Mouse (Mus musculus): ENCODE data around the gene Nos3. TPM values are rescaled to one million over a fixed set of nuclear protein-coding genes. Genes with fewer than 3 reads are reported as not detected.
"Not testable (repeated sequence)": the region's sequence is repeated elsewhere in the genome, so short reads cannot be mapped to it uniquely, and the experiment has no call there.

Nos3 gene
- polyA plus RNA-seq, 1 experiment = not detected

DNA sequence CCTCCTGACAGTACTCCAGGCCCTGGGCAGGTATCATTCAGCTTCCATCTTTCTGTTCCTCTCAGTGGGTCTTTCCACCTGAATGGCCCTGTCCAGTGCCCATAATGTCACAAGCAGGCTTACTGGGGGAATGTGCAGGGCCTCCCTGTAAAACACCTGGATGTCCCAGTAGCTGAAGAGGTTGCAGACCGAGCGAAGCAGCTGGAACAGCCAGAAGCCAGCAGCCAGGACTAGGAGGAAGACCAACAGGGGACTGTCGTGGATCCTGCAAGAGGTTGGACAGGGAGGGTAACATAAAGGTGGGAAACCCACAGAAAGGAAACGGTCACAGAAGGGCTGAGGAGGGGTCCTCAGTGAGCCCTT lies 25.0 kb downstream of the Nos3 start:
- peaks cover 2% of the 10 kb centered on the region; the same call in 1 of the 2 replicates for H3K4me1 ChIP-seq (ENCODE audit: control insufficient read depth, insufficient read depth, low read length)
- no peak overlapping the region for H3K4me3 ChIP-seq (replicated peaks; ENCODE audit: control insufficient read depth, low read depth, low read length)
- no peak overlapping the region for H3K27ac ChIP-seq (ENCODE audit: control insufficient read depth, insufficient read depth, low read depth, low read length, poor library complexity)
- 74% methylated on average over 4 of the region's 4 CpGs for WGBS
- no peak for TF ChIP-seq CTCF (IDR thresholded peaks at IDR 0.05; ENCODE audit: control insufficient read depth, insufficient read depth, low read length)
- no peak for TF ChIP-seq POLR2A (IDR thresholded peaks at IDR 0.05; ENCODE audit: borderline replicate concordance, control insufficient read depth, low read depth, low read length)

GRCm38 (mm10) chr5:24391864-24392263 lies 27.3 kb downstream of the Nos3 start, which contains the start of gene Atg9b:
Gene Atg9b (minus strand): TSS chr5:24392143.
- no peak within 1 kb of the TSS for H3K27ac ChIP-seq (ENCODE audit: control insufficient read depth, insufficient read depth, low read depth, low read length, poor library complexity)
- no peak within 1 kb of the TSS for H3K4me3 ChIP-seq (replicated peaks; ENCODE audit: control insufficient read depth, low read depth, low read length)
- 89% methylated on average over 7 of the region's 7 CpGs for WGBS
- H3K4me1 ChIP-seq (ENCODE audit: control insufficient read depth, insufficient read depth, low read length) = peaks cover 2% of the 10 kb centered on the region; the same call in 1 of the 2 replicates
- TF ChIP-seq CTCF (IDR thresholded peaks at IDR 0.05; ENCODE audit: control insufficient read depth, insufficient read depth, low read length) = no peak
- TF ChIP-seq POLR2A (IDR thresholded peaks at IDR 0.05; ENCODE audit: borderline replicate concordance, control insufficient read depth, low read depth, low read length) = no peak

GRCm38 (mm10) chr5:24392724-24393123 lies 28.1 kb downstream of the Nos3 start:
- WGBS = 74% methylated on average over 7 of the region's 7 CpGs
- no peak overlapping the region for H3K27ac ChIP-seq (ENCODE audit: control insufficient read depth, insufficient read depth, low read depth, low read length, poor library complexity)
- no peak overlapping the region for H3K4me3 ChIP-seq (replicated peaks; ENCODE audit: control insufficient read depth, low read depth, low read length)

GRCm38 (mm10) chr5:24393392-24393997 lies 28.9 kb downstream of the Nos3 start, which contains the start of gene Abcb8:
Gene Abcb8 (plus strand): TSS chr5:24393663.
- peak within 1 kb of the TSS; percentile 86 for H3K4me3 ChIP-seq (replicated peaks; ENCODE audit: control insufficient read depth, low read depth, low read length)
- TF ChIP-seq CTCF (IDR thresholded peaks at IDR 0.05; ENCODE audit: control insufficient read depth, insufficient read depth, low read length) = peak; percentile 94
- TF ChIP-seq POLR2A (IDR thresholded peaks at IDR 0.05; ENCODE audit: borderline replicate concordance, control insufficient read depth, low read depth, low read length) = no peak
- H3K27ac ChIP-seq (ENCODE audit: control insufficient read depth, insufficient read depth, low read depth, low read length, poor library complexity) = peak within 1 kb of the TSS; percentile 61
- H3K4me1 ChIP-seq (ENCODE audit: control insufficient read depth, insufficient read depth, low read length) = no peaks in the 10 kb centered on the region; the same call in 1 of the 2 replicates
- 7% methylated on average over 7 of the region's 7 CpGs for WGBS

More at GRCm38 (mm10) chr5:24392724-24393123, 28.1 kb downstream of the Nos3 start:
- TF ChIP-seq CTCF (IDR thresholded peaks at IDR 0.05; ENCODE audit: control insufficient read depth, insufficient read depth, low read length) (no peak), POLR2A (IDR thresholded peaks at IDR 0.05; ENCODE audit: borderline replicate concordance, control insufficient read depth, low read depth, low read length) (no peak)
- H3K4me1 ChIP-seq (ENCODE audit: control insufficient read depth, insufficient read depth, low read length) = peaks cover 2% of the 10 kb centered on the region; the same call in 1 of the 2 replicates

- peak overlapping the region; percentile 86 for H3K4me3 ChIP-seq (replicated peaks; ENCODE audit: control insufficient read depth, low read depth, low read length)
- WGBS = 2% methylated on average over 36 of the region's 36 CpGs
- TF ChIP-seq CTCF (IDR thresholded peaks at IDR 0.05; ENCODE audit: control insufficient read depth, insufficient read depth, low read length) (peak; percentile 38; the same call in 1 of the 2 replicates), POLR2A (IDR thresholded peaks at IDR 0.05; ENCODE audit: borderline replicate concordance, control insufficient read depth, low read depth, low read length) (peak; percentile 60; the same call in 1 of the 2 replicates)
- no peaks in the 10 kb centered on the region; the same call in 1 of the 2 replicates for H3K4me1 ChIP-seq (ENCODE audit: control insufficient read depth, insufficient read depth, low read length)
- H3K27ac ChIP-seq (ENCODE audit: control insufficient read depth, insufficient read depth, low read depth, low read length, poor library complexity) = peak overlapping the region; percentile 61
These were observed 29.7 kb downstream of the Nos3 start for GRCm38 (mm10) chr5:24394165-24394894.

DNA sequence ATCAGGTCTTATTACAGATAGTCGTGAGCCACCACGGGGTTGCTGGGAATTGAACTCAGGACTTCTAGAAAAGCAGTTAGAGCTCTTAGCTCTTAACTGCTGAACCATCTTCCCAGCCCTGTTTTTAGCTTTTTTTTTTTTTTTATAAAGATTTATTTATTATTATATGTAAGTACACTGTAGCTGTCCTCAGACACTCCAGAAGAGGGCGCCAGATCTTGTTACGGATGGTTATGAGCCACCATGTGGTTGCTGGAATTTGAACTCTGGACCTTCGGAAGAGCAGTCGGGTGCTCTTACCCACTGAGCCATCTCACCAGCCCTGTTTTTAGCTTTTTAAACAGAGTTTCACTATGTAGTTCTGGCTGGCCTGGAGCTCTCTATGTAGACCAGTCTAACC lies 31.6 kb downstream of the Nos3 start:
- WGBS = 79% methylated on average over 6 of the region's 6 CpGs
- not testable (repeated sequence) for H3K4me3 ChIP-seq (replicated peaks; ENCODE audit: control insufficient read depth, low read depth, low read length); H3K4me1 ChIP-seq (ENCODE audit: control insufficient read depth, insufficient read depth, low read length); H3K27ac ChIP-seq (ENCODE audit: control insufficient read depth, insufficient read depth, low read depth, low read length, poor library complexity)

DNA sequence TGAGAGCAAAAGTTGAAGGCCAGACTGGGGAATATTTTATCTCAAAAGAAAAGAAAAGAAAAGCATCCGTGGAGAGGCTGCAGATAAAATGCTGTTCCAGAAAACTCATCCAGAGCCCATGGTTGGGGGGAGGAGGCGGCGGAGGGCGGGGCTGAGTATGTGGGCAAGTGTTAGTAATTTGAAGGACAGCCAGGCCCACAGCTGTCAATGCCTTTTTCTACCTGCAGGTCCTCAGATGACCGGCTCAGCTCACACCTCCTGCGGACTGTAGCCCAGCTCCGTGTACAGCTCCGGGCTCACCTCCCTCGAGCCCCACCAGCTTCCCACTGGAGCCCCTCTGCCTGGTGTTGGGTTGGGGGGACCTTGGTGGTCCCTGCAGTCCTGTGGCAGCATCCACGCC lies 35.1 kb downstream of the Nos3 start:
- 88% methylated on average over 10 of the region's 10 CpGs for WGBS
- no peak overlapping the region for H3K27ac ChIP-seq (ENCODE audit: control insufficient read depth, insufficient read depth, low read depth, low read length, poor library complexity)
- no peak for TF ChIP-seq CTCF (IDR thresholded peaks at IDR 0.05; ENCODE audit: control insufficient read depth, insufficient read depth, low read length)
- no peak for TF ChIP-seq POLR2A (IDR thresholded peaks at IDR 0.05; ENCODE audit: borderline replicate concordance, control insufficient read depth, low read depth, low read length)
- H3K4me1 ChIP-seq (ENCODE audit: control insufficient read depth, insufficient read depth, low read length) = no peaks in the 10 kb centered on the region
- no peak overlapping the region for H3K4me3 ChIP-seq (replicated peaks; ENCODE audit: control insufficient read depth, low read depth, low read length)

DNA sequence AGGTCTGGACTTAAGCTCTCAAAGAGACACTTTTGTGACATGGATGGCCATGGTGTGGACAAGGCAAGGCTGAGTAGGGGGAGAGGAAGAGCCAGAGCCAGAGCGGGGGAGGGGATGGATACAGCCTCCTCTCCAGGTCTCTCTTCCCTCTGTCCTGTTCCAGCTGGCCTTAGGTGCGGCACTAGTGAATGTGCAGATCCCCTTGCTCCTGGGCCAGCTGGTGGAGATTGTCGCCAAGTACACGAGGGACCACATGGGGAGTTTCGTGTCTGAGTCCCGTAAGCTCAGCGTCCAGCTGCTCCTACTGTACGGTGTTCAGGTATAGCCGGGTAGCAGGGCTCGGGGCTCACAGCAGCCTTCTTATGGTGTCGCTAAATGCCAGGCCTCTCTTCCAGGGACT lies 35.8 kb downstream of the Nos3 start:
- WGBS = 90% methylated on average over 11 of the region's 11 CpGs
- Histone ChIP-seq H3K27ac (ENCODE audit: control insufficient read depth, insufficient read depth, low read depth, low read length, poor library complexity) (no peak overlapping the region), H3K4me3 (replicated peaks; ENCODE audit: control insufficient read depth, low read depth, low read length) (no peak overlapping the region), H3K4me1 (ENCODE audit: control insufficient read depth, insufficient read depth, low read length) (no peaks in the 10 kb centered on the region)
- TF ChIP-seq CTCF (IDR thresholded peaks at IDR 0.05; ENCODE audit: control insufficient read depth, insufficient read depth, low read length) = no peak
- TF ChIP-seq POLR2A (IDR thresholded peaks at IDR 0.05; ENCODE audit: borderline replicate concordance, control insufficient read depth, low read depth, low read length) = no peak
